Mouse (Mus musculus) testis, postnatal 14 days (tissue): ENCODE measurements at regions not wholly inside any gene's neighbourhood (a gene's known extent, or its start where the extent isn't known, plus 50 kb on each side); places are given as distances from the start of the nearest gene placed in this dataset.
A peak's percentile ranks its signal among the peaks of the same experiment; 100 is the strongest.

Experiments
- DNase-seq: peaks from one replicate; pipeline ENCODE4 v3.0.0; 2021; ENCODE audit warnings: low spot score

DNA sequence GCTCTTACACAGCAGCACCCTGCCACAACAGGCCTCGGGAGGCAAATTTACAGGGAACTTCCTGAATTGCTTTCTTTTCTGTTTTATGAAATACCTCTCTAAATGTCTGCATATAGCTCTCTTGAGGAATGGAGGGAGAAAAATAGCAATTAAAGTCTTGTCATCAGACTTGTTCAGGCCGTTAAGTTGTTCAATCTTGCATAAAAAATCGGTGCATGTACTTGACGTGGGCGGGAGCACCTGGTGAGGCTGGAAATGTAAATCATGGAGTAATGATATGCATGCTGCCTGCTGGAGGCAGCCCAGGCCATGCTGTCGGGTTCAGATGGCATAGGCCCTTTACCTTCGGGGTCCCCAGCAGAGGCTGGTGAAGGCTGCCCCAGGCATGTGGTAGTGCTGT, 153.6 kb upstream of the A530016L24Rik start:
- DNase-seq, result no peak

DNA sequence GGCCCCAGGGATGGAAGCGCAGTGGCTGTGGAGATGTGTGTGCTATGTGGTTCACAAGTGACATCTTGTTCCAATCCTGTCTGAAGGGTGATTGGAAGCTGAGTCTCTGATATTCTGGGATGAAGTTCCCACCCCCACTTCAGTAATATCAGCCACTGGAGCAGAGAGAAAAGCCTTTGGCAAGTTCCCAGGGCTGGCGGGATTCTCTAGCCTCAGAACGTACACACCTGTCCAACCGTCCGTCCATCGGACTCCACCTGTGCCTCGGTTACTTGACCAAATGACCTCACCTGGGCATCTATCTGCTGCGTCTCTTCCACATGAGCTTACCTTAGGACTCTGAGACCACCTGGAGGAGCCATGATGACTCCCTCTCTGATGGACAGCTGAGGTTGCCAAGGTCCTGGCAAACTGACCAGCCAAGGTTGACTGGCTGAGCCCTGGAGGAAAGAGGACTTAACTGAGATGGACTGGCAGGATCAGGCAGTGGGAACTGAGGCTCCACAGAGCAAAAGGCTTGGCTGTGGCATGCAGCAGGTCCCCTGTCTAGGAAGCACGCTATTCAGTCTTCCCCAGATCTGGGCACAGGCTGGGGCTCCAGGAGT, 152.5 kb upstream of the A530016L24Rik start:
- DNase-seq, result no peak

DNA sequence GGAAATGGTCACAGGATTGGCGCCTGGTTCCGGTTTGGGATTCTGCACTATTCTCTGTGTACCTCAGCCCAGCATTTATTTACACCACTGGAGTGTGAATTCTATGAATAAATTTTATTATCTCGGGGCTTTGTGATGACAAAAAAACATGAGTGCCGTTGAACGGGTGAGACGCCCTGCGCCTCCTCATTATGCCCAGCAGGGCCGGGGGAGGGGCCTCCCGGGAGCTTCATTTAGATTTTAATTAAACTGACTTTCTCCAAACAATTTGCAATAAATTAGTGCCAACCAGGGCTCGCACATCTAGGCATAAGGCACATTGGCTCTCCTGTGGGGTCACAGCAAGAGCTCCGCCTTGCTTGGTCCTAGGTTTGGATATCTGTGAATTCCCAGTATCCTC, 151.8 kb upstream of the A530016L24Rik start:
- no peak for DNase-seq

DNA sequence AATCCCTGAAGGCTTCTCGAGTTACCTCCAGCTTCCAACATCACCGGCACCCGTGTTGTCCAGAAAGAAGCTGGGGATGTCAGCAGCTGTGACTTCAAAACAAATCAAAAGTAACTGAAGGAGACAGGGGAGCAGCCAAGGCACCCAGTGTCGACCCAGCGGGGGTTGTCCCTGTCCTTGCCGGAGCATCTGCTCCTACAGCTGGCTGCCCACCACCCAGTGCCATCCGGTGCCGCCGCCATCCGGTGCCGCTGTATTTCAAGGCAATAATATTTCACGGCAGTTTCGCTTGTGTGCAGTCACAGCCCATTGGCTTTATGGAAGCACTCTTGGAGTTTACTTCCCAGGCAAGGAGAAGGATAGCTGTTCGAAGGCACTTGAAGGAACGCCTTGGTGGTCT, 150.3 kb upstream of the A530016L24Rik start:
- no peak for DNase-seq

DNA sequence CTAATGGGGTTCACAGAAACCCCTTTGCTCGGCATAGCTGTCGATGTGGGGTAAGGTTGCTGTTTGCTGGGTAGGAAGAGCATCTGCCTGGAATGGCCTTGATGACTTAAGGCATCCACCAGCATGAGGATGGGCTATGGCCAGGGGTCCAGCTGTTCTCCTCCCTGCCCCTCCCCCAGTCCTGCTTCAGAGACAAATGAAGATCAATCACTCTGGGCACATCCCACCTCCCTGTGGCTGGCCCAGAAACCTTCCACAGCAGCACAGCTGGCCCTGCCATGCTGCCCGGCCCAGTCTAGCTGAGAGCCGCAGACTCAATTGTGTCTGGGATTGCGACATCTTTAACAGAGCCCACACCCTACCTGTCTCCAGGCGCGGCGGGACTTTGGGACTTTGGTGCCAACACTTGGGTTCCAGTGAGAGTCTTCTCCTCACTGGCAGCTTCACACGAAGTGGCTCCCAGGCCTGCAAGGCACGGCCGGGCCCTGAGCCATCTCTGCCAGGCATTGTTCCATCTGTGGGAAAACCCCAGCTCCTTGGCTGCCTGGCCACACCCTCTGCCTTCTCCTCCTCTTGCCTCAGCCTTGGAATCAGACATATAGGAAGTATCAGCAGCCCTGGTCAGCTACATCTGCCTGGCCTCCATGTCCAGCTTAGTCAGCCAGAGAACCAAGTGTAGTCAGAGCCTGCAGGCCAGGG, 149.6 kb upstream of the A530016L24Rik start:
- no peak for DNase-seq

DNA sequence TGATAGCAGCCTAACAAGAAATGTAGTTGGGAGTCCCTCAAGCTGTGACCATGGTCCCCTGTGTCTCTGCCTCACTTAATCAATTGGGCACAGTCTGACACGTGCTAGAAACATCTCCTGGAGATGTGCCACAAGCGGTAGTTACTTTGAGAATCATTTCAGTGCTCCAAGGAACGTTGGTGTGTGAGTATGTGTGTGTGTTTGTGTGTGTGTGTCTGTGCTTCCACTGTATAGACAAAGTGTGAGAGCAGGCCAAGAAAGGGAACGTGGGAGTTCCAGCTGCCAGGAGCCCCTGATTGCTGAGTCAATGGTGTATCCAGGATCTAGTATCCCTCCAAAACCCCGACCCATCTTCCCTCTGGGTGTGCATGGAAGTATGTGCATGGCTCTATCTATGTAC, 149.0 kb upstream of the A530016L24Rik start:
- no peak for DNase-seq

DNA sequence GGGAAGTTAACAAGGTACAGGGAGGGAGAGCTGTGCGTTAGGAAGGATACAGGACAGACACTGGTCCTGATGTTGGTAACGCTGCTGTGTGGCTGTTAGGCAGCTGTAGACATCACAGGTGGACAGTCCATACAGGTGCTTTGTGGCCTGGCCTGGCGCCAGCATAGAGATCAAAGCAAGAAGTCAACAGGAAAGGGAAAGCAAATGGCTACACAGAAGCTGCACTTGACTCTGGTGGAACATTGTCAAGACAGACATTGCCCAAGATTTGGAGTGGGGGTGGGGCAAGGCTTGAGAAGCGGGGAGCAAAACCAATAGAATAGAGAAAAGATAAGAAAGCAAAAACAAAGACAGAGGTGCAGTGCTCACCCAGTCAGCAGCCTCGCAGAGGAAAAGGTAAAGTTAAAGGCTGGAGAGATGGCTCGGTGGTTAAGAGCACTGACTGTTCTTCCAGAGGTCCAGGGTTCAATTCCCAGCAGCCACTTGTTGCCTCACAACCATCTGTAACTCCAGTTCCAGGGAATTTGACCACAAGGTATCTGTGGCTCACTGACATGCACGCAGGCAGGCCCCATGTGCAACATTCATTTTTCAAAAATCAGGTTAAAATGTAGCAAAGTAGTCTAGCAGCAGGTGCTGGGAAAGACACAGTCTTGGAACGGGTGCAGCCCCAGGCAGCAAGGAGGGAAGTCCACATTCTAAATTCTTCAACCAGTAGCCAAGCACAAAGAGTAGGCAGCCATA, 147.3 kb upstream of the A530016L24Rik start:
- DNase-seq, result peak; percentile 76

DNA sequence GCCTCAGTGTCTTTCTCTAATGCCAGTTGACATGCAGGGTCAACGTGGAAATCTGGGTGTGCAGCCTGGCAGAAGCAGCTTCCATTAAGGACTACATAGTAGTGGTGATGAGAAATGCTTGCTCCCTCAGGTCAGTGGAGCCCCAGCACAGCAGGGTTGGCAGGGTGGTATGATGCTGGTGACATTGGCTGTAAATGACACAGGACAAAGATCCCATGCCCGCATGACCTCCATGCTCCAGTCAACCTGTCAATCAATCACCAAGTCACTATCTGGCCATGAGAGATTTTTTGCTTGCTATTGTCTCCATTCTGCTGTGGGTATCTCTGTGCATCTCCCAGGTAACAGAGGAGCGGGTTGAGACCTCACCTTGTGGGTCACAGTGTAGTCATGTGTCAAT, 146.2 kb upstream of the A530016L24Rik start:
- no peak for DNase-seq

DNA sequence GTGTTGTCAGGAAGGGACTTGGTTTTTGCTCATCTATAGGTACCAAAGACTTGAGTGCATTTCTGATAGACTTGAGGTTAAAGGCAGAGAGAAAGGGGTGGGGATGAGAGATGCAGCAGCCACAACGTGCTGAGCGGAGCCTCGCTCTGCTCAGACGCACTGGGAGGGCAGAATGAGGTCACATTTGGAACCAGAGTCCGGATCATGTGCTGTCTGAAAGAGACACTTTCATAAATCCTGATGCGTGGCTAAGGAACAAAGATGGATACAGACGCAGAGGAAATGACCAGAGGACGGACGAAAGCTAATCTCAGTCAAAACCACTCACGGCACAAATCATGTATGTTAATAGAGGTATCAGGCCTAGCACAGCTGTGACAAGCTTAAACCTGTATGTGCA, 145.0 kb upstream of the A530016L24Rik start:
- no peak for DNase-seq

DNA sequence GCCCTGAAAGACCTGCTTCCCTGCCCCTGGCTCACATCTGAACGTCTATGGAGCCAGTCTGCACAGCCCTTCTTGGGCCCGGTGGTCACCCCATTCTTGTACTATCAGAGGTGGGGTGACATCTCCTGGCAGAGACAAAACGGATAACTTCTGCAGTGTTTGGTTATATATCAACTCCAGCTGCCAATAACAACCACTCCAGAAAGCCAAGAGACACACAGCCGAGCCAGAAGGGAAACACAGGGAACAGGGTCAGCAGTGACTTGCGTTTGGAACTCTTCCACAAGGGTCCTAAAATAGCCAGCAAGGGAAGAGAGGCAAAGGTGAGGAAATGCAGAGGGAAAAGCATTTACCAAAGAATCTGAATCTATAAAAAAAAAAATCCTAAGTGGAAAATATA, 143.5 kb upstream of the A530016L24Rik start:
- no peak for DNase-seq

DNA sequence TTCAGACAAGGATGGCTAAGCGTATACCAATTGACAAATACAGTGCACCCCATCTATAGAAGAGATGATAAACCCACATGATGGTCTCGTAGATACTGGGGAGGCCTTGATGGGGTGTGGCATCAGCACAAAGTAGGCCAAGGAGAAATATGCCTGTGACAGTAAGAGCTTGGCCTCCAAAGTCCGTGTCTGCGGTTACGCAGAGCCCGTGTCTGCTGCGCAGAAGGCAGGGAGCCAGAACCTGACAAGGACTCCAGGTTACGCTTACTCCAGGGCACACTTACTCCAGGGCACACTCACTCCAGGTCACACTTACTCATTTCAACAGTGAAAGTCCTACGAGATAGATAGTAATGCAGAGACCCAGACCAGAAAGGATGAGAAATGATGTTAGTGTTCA, 141.1 kb upstream of the A530016L24Rik start:
- no peak for DNase-seq

DNA sequence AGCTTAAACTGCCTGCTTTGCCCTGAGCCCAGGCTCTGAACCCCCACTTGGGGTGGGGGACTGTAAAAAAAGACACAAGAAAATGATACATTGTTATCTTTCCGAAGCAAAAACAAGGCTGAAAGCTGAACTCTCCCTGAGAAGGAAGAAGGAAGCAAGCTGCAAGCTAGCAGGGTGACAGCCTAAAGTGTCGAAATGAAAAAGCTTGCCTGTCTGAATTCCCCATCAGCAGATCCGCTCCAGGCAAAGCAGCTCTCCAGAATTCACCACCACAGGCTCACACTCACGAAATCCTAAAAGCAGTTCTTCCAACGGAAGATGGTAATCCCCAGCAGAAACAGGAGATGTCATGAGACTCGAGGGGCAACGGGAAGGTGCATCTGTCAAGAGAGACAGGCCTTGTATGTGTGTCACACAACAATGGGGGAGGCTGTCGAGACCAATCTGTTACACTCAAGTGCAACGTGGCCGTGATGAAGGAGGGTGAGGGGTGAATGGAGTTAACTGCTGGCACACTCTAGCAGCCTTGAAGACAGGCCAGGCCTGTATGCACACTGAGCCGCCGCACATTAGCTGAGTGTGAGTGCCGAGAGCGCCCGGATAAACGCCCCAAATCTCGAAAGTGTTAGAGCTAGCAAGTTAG, 139.5 kb upstream of the A530016L24Rik start:
- DNase-seq, result peak; percentile 82

DNA sequence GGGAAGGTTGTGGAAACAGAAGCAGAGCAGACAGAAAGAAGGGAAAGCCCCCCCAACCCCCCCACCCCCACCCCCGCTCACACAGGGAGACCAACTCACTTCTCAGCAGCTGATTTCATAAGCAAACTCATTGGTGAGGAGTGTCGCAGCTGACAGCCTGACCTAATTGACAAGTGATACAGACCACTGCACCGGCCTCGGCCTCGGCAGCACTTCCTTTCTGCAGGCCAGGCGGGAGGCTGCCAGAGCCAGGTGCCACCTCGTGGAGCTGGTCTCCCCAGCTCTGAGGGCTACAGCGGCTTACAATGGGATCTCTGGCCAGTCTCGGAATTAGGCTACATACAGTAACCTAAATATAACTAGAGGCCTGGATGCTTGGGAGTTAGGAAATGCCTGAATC, 138.5 kb upstream of the A530016L24Rik start:
- DNase-seq, result no peak

DNA sequence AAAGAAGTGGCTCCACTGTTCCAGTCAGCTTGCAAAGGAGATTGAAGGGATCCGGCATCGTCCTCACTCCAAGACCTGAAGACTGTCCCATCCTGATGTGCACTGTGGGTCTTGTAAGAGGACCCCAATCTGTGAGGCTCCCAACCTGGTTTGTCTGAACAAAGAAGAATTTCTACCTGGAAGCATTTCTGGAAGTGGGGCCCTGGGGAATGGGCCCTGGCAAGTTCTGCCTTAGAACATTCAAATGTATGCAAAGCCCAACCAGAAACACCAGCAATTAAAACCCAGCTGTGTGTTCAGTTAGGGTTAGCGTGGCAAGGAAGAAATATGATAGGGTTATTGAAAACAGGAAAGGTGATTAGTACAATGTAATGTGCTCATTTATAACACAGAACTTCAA, 125.9 kb upstream of the A530016L24Rik start:
- no peak for DNase-seq

DNA sequence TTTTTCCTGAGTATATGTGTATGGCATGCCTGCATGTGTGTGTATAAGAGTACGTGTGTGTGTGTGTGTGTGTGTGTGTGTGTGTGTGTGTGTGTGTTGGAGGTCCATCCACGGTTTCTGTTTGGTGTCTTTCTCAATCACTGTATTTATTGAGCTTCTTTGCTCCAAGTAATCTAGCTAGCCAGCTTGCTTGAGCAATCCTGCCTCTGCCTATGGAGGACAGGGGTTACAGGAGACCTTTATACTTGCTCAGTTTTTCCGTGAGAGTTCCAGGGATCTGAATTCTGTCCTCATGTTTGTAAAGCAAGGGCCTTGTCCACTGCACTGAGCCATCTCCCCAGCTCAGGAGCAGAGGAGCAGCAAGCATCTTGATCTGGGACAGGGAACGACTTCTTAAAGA, 122.0 kb upstream of the A530016L24Rik start:
- DNase-seq, result no peak

DNA sequence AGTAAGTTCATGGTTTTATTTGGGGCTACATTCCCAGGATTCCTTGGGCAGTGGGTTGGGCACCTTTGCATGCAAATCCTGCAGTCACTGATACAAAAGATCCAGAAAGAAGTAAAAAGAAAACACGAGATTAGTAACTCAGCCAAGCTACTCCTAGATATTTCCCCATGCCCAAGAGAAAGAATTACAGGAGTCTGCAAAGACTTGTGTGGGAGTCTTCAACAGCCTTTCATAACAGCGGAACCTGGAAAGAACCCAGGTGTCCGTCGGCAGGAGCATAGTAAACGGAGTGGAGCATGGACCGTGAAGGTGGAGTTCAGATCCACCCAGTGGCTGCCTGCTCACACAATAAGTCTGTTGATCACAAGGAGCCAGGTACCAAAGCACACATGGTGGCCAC, 121.1 kb upstream of the A530016L24Rik start:
- DNase-seq, result no peak

DNA sequence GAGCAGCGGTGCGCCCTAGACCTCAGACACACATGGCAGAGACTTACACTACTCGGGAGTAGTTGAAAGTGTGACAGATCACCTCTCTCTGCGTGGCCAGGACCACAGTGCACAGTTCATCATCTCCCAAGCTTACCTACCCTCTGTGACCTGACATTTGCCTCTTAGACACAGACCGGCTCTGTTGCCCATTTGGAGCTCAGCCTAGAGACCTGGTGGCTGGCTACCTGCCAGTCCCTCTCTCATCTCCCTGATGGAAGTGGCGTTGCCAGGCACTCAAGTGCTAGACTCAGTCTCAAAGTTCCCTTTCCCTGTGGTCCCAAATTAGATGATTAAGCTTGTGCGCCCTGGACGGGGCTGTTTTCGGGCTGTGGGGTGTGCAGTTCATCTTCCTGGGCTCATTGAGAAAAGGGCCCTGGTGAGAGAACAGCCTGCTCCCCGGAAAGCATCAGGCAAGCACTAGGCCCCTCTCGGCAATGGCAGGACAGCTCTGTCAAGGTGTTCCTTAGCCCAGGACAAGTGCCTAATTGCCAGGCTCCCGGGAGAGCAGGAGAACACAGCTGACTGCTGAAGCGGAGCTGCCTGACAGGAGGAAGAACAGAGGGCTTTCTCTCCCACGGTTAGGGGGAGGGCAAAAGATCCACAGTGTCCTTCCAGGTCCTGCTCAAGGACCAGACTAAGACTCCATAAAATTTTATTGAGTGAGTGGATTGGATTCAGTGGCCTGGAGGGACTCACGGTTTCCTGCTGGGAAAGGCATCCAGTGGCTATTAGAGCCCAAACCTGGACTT, 119.5 kb upstream of the A530016L24Rik start:
- peak; percentile 32 for DNase-seq

DNA sequence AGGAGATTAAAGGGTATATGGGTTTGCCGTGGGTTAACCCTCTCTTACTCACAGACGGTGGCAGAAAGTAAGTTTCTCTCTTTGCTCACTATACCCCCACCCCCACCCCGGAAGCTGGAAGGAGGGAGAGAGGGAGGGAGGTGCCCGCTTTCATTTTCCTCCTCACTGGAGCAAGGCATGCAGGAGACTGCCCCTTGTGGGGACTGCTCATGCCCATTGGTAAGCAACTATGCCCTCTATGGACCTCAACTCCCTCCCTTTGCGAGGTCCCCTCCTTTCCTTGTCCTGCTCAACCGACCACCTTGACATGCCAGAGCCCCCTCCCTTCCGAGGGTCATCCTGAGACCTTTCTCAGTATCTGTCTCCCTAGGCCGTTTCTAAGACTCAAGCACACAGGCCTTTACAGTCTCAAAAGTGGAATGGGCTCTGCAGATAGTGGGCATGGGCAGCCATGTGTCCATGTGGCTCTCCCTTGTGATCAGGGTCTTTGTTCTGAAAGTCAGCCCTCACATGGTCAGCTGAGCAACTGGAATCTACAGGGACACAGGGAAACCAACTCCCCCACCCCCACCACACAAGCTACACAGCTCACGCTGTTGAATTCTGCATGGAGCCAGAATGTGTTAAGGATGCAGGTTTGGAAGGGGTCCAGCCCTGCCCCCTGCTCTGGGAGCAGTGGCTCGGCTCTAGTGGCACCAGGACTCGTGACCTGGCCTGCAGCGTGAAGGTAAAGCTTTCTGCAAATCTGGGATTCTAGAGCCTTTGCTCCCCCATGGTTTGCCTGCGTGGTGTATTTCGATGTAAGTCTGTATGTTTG, 116.8 kb upstream of the A530016L24Rik start:
- no peak for DNase-seq

DNA sequence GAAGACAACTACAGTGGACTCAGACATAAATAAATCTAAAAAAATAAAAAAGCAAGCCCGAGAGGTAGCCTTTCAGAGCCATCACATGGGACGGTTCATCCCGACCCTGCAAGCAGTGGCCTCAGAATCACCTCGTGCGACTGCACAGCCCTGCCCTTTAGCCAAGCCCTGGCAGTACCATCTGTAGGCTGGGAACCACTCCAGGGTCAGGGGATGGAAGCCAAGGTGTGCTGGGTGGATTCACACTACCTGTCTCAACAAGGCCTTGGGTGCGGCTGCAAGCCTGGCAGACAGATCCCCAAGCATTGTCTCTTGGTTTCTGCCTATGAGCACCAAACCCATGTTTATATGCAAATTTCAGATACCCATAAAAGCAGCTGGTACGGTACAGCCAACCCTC, 115.3 kb upstream of the A530016L24Rik start:
- no peak for DNase-seq

DNA sequence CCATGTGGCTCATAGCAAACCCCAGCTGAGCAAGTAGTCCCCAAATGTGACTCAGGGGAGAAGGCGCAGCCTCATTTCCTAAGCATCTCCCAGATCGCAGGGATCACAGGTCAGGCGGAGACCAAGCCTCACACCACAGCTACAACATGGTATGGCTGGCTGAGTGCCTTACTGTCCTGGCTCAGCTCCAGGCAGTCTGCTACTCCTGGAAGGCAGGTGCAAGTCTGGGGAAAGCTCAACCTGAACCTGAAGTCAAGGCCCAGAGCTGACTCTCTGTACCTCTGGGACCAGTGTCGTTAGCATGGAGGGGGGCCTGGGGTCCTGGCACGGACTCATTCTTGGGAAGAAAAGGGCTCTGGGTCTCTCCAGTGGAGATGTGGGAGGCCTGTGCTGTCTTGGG, 113.0 kb upstream of the A530016L24Rik start:
- no peak for DNase-seq

DNA sequence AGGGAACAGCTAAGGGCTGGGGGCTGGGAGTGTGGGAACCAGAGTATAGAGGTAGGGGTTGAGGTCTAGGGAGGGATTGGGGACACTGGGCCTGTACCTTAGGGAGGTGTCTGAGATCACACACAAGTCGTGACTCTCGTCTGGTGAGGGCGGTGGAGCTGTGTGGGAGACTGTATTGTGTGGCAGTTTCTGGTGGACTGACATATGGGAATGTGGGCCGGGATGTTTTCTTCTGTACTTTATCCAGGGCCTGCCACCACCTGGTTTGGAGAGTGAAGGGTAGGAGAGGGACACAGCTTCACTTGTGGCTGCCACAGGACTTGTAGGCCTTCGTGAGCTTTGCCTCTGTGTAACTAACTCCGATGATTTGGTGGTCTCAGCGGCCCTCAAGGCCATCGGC, 112.5 kb upstream of the A530016L24Rik start:
- no peak for DNase-seq
